Mouse (Mus musculus): ENCODE results near the gene Tcl1b4. TPM values are rescaled to one million over a fixed set of nuclear protein-coding genes. Genes with fewer than 3 reads are reported as not detected.
"Not testable (repeated sequence)": the region's sequence is repeated elsewhere in the genome, so short reads cannot be mapped to it uniquely, and the experiment has no call there.

The Tcl1b4 gene
- not detected in 2 replicates for polyA plus RNA-seq (2014; fragmentation: Nextera tagmentation; extraction: Ambion mirVana)

DNA sequence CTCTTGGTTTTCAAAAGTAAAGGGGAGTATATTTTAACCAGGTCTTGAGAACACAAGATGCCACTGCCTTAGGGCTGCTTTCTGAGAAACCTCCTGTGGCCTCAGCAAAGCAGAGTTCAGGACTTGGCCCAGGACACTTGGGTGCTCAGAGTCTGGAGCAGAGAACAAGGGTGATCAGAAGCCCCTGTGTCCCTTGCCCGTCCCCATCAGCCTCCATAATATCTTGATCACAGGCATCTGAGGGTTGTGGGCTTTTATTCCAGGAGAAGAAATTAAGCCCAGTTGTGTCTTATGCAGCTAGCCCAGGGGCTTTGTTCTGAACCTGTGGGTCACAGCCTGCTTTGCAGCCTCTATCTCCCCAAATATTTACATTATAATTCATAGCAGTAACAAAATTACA, at the start of gene Tcl1b4:
Gene Tcl1b4, plus strand, starts transcription at position 301 of the 400 bp plus-strand sequence.
- H3K27ac ChIP-seq (ENCODE audit: low read depth); ATAC-seq (replicated peaks; ENCODE audit: low FRiP score, low TSS enrichment, low read depth); H3K36me3 ChIP-seq (ENCODE audit: control insufficient read depth, insufficient read depth, low read length); H3K4me1 ChIP-seq (replicated peaks; ENCODE audit: control insufficient read depth, insufficient read depth, low read length); H3K9me3 ChIP-seq (ENCODE audit: control insufficient read depth, low read length); H3K9ac ChIP-seq (ENCODE audit: low read length); H3K4me2 ChIP-seq (ENCODE audit: low read length); H3K4me3 ChIP-seq (ENCODE audit: low read depth, low read length); H3K27me3 ChIP-seq (replicated peaks; ENCODE audit: control insufficient read depth, insufficient read depth, low read length); DNase-seq (ENCODE audit: low spot score): not testable (repeated sequence)
- 92% methylated on average over 1 of the region's 1 CpGs for WGBS

DNA sequence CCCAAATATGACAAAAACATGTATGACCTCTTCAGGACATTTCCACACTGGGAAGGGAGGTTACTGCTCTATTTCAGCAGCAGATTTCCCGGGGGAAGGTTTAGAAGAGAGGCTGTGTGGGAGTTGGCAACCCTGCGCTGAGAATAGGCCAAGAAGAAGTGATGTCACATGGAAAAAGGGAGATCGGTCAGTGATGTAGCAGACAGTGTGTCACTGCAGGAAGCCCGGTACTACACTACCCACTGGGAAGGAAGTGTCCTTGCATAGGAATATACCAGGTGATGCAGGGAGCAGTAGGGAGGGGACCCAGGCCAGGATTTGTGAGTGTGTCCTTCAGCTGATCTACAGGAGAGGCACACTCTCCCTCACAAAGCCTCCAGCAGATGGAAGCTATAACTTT, 46.5 kb upstream of the Tcl1b4 start:
- not testable (repeated sequence) for H3K4me3 ChIP-seq (ENCODE audit: low read depth, low read length); DNase-seq (ENCODE audit: low spot score); H3K27ac ChIP-seq (ENCODE audit: low read depth); ATAC-seq (replicated peaks; ENCODE audit: low FRiP score, low TSS enrichment, low read depth); H3K4me2 ChIP-seq (ENCODE audit: low read length); H3K36me3 ChIP-seq (ENCODE audit: control insufficient read depth, insufficient read depth, low read length); H3K9ac ChIP-seq (ENCODE audit: low read length); H3K27me3 ChIP-seq (replicated peaks; ENCODE audit: control insufficient read depth, insufficient read depth, low read length); H3K9me3 ChIP-seq (ENCODE audit: control insufficient read depth, low read length); H3K4me1 ChIP-seq (replicated peaks; ENCODE audit: control insufficient read depth, insufficient read depth, low read length)
- WGBS, result 64% methylated on average over 4 of the region's 4 CpGs

DNA sequence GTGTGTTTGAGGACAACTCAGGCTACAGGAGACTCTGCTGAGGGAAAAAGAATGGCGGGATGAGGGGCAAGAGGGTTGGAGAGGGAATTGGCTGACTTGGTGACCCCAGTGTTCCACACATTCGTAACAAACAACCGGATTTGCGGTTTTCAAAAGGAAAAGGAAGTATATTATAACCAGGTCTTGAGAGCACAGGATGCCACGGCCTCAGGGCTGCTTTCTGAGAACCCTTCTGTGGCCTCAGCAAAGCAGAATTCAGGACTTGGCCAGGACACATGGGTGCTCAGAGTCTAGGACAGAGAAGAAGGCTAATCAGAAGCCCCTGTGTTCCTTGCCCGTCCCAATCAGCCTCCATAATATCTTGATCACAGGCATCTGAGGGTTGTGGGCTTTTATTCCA, 42.9 kb upstream of the Tcl1b4 start:
- Histone ChIP-seq H3K4me2 (ENCODE audit: low read length) (no peak overlapping the region), H3K9me3 (ENCODE audit: control insufficient read depth, low read length) (no peaks in the 10 kb centered on the region), H3K36me3 (ENCODE audit: control insufficient read depth, insufficient read depth, low read length) (no peaks in the 10 kb centered on the region), H3K27ac (ENCODE audit: low read depth) (no peak overlapping the region), H3K27me3 (replicated peaks; ENCODE audit: control insufficient read depth, insufficient read depth, low read length) (no peaks in the 10 kb centered on the region), H3K9ac (ENCODE audit: low read length) (no peak overlapping the region), H3K4me3 (ENCODE audit: low read depth, low read length) (no peak overlapping the region), H3K4me1 (replicated peaks; ENCODE audit: control insufficient read depth, insufficient read depth, low read length) (no peaks in the 10 kb centered on the region)
- DNase-seq (ENCODE audit: low spot score) (no peak), ATAC-seq (replicated peaks; ENCODE audit: low FRiP score, low TSS enrichment, low read depth) (no peak)
- 74% methylated on average over 6 of the region's 6 CpGs for WGBS

DNA sequence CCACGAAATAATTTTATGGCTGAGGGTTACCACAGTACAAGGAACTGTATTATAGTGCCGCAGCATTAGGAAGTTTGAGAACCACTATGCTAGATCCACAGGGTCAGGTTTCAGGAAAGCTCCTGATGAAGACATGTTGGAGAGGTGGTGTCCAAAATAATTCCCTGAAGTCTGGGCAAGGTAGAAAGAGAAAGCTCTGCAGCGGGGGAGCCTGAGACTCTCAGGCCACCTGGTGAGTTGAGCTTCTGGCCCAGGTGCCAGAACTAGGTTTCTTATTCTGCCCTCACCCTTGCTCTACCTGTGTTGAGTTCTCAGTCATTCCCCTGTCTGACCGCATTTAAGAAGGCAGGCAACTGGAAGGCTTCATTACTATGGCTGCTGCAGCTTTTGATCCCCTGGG, 42.4 kb upstream of the Tcl1b4 start, which contains the start of gene Tcl1b1:
Gene Tcl1b1, plus strand, starts transcription at position 301 of the 400 bp plus-strand sequence.
- Histone ChIP-seq H3K4me1 (replicated peaks; ENCODE audit: control insufficient read depth, insufficient read depth, low read length) (no peaks in the 10 kb centered on the region), H3K27me3 (replicated peaks; ENCODE audit: control insufficient read depth, insufficient read depth, low read length) (no peaks in the 10 kb centered on the region), H3K4me3 (ENCODE audit: low read depth, low read length) (no peak within 1 kb of the TSS), H3K4me2 (ENCODE audit: low read length) (no peak within 1 kb of the TSS), H3K36me3 (ENCODE audit: control insufficient read depth, insufficient read depth, low read length) (no peaks in the 10 kb centered on the region), H3K27ac (ENCODE audit: low read depth) (no peak within 1 kb of the TSS), H3K9me3 (ENCODE audit: control insufficient read depth, low read length) (no peaks in the 10 kb centered on the region), H3K9ac (ENCODE audit: low read length) (no peak within 1 kb of the TSS)
- 77% methylated on average over 4 of the region's 4 CpGs for WGBS
- ATAC-seq (replicated peaks; ENCODE audit: low FRiP score, low TSS enrichment, low read depth) (no peak), DNase-seq (ENCODE audit: low spot score) (no peak)

DNA sequence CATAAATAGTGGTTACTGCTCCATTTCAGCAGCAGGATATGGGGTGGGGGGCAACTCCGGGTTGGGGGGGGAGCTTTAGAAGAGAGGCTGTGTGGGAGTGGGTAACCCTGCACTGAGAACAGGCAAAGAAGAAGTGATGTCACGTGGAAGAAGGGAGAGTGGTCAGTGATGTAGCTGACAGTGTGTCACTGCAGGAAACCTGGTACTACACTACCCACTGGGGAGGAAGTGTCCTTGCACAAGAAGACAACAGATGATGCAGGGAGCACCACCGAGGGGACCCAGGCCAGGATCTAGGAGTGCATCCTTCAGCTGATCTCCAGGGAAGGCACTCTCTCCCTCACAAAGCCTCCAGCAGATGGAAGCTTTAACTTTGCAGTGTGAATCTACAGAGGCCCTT, 35.0 kb upstream of the Tcl1b4 start:
- 71% methylated on average over 3 of the region's 3 CpGs for WGBS

DNA sequence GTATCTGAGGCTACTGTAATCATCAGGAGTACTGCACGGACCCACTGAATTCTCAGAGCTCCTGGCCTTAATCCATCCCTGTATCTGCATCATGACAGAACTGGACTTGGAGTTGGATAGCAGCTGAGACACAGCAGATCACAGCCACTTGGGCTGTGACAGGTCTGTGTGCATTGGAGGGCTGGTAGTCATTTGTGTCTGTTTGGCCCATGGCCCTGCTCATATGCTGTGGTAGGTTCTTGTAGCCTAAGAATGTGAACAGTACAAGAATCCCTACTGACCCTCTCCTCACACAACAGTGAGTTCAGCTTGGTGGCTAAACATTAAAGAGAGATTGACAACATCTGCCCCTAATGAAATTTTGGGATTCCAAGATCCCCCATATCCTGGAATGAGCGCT, 28.4 kb upstream of the Tcl1b4 start:
- ATAC-seq (replicated peaks; ENCODE audit: low FRiP score, low TSS enrichment, low read depth), result no peak
- H3K27ac ChIP-seq (ENCODE audit: low read depth), result no peak overlapping the region
- no peak for DNase-seq (ENCODE audit: low spot score)
- H3K9ac ChIP-seq (ENCODE audit: low read length), result no peak overlapping the region
- no peak overlapping the region for H3K4me2 ChIP-seq (ENCODE audit: low read length)
- H3K27me3 ChIP-seq (replicated peaks; ENCODE audit: control insufficient read depth, insufficient read depth, low read length), result no peaks in the 10 kb centered on the region
- H3K4me3 ChIP-seq (ENCODE audit: low read depth, low read length), result no peak overlapping the region
- no peaks in the 10 kb centered on the region for H3K36me3 ChIP-seq (ENCODE audit: control insufficient read depth, insufficient read depth, low read length)
- 78% methylated on average over 2 of the region's 2 CpGs for WGBS
- H3K4me1 ChIP-seq (replicated peaks; ENCODE audit: control insufficient read depth, insufficient read depth, low read length), result no peaks in the 10 kb centered on the region
- no peaks in the 10 kb centered on the region for H3K9me3 ChIP-seq (ENCODE audit: control insufficient read depth, low read length)

More for the DNA sequence above, 35.0 kb upstream of the Tcl1b4 start:
- Histone ChIP-seq H3K36me3 (ENCODE audit: control insufficient read depth, insufficient read depth, low read length) (no peaks in the 10 kb centered on the region), H3K27ac (ENCODE audit: low read depth) (no peak overlapping the region), H3K9me3 (ENCODE audit: control insufficient read depth, low read length) (no peaks in the 10 kb centered on the region), H3K4me3 (ENCODE audit: low read depth, low read length) (no peak overlapping the region), H3K4me1 (replicated peaks; ENCODE audit: control insufficient read depth, insufficient read depth, low read length) (no peaks in the 10 kb centered on the region), H3K27me3 (replicated peaks; ENCODE audit: control insufficient read depth, insufficient read depth, low read length) (no peaks in the 10 kb centered on the region), H3K4me2 (ENCODE audit: low read length) (no peak overlapping the region), H3K9ac (ENCODE audit: low read length) (no peak overlapping the region)
- DNase-seq (ENCODE audit: low spot score) (no peak), ATAC-seq (replicated peaks; ENCODE audit: low FRiP score, low TSS enrichment, low read depth) (no peak)

DNA sequence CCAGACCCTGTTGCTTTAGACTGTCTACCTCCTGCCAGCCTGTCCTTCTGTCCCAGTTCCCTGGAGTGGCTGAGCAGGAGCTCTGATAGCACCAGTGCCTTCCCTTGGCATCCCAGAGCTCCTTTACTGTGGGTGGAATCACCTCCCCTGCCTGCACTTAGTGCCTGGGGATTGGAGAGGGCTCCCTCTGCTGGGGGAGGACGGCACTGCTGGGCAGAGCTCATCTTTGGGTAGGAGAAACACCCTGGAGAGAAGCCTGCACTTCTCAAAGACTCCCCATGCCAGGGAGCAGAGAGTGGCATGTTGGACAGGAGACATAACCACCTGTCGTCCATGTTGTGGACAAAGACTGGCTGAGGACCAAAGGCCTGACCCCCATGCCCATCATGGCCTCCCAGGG, 27.4 kb upstream of the Tcl1b4 start:
- H3K9me3 ChIP-seq (ENCODE audit: control insufficient read depth, low read length); H3K27ac ChIP-seq (ENCODE audit: low read depth); DNase-seq (ENCODE audit: low spot score); H3K36me3 ChIP-seq (ENCODE audit: control insufficient read depth, insufficient read depth, low read length); H3K9ac ChIP-seq (ENCODE audit: low read length); H3K4me1 ChIP-seq (replicated peaks; ENCODE audit: control insufficient read depth, insufficient read depth, low read length); H3K4me3 ChIP-seq (ENCODE audit: low read depth, low read length); H3K4me2 ChIP-seq (ENCODE audit: low read length); ATAC-seq (replicated peaks; ENCODE audit: low FRiP score, low TSS enrichment, low read depth); H3K27me3 ChIP-seq (replicated peaks; ENCODE audit: control insufficient read depth, insufficient read depth, low read length): not testable (repeated sequence)
- WGBS, result 28% methylated on average over 2 of the region's 2 CpGs

DNA sequence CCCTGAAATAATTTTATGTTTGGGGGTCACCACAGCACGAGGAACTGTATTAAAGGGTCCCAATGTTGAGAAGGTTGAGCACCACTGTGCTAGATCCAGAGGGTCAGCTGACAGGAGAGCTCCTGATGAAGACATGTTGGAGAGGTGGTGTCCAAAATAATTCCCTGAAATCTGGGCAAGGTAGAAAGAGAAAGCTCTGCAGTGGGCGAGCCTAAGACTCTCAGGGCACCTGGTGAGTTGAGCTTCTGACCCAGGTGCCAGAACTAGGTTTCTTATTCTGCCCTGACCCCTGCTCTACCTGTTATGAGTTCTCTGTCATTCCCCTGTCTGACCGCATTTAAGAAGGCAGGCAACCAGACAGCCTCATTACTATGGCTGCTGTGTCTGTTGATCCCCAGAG, 25.7 kb upstream of the Tcl1b4 start, which contains the start of gene Tcl1b5:
Gene Tcl1b5, plus strand, starts transcription at position 301 of the 400 bp plus-strand sequence.
- 60% methylated on average over 3 of the region's 3 CpGs for WGBS
- not testable (repeated sequence) for H3K9me3 ChIP-seq (ENCODE audit: control insufficient read depth, low read length); H3K27me3 ChIP-seq (replicated peaks; ENCODE audit: control insufficient read depth, insufficient read depth, low read length); ATAC-seq (replicated peaks; ENCODE audit: low FRiP score, low TSS enrichment, low read depth); H3K4me2 ChIP-seq (ENCODE audit: low read length); H3K36me3 ChIP-seq (ENCODE audit: control insufficient read depth, insufficient read depth, low read length); H3K4me1 ChIP-seq (replicated peaks; ENCODE audit: control insufficient read depth, insufficient read depth, low read length); H3K27ac ChIP-seq (ENCODE audit: low read depth); H3K9ac ChIP-seq (ENCODE audit: low read length); DNase-seq (ENCODE audit: low spot score); H3K4me3 ChIP-seq (ENCODE audit: low read depth, low read length)

DNA sequence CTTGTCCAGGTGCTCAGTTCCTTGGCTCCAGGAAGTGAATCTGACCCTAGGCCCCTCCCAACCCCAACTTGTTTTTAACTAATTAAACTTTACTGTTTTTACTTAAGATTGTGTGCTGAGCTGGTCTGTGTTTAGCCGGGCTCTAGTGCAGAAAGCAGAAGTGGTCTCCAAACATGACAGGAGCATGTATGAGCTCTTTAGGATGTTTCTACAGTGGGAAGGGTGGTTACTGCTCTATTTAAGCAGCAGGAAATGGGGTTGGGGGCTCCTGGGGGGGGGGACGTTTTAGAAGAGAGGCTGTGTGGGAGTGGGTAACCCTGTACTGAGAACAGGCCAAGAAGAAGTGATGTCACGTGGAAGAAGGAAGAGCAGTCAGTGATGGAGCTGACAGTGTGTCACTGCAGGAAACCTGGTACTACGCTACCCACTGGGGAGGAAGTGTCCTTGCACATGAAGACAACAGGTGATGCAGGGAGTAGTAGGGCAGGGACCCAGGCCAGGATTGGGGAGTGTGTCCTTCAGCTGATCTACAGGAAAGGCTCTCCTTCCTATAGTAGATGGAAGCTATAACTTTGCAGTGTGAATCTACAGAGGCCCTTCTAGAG, 20.6 kb upstream of the Tcl1b4 start:
- H3K27me3 ChIP-seq (replicated peaks; ENCODE audit: control insufficient read depth, insufficient read depth, low read length); H3K9me3 ChIP-seq (ENCODE audit: control insufficient read depth, low read length); H3K27ac ChIP-seq (ENCODE audit: low read depth); DNase-seq (ENCODE audit: low spot score); H3K4me3 ChIP-seq (ENCODE audit: low read depth, low read length); H3K4me1 ChIP-seq (replicated peaks; ENCODE audit: control insufficient read depth, insufficient read depth, low read length); H3K9ac ChIP-seq (ENCODE audit: low read length); H3K4me2 ChIP-seq (ENCODE audit: low read length); ATAC-seq (replicated peaks; ENCODE audit: low FRiP score, low TSS enrichment, low read depth); H3K36me3 ChIP-seq (ENCODE audit: control insufficient read depth, insufficient read depth, low read length): not testable (repeated sequence)
- 72% methylated on average over 4 of the region's 4 CpGs for WGBS
